Mouse (Mus musculus) forebrain, embryonic 14.5 days (tissue): ENCODE data around the gene Mdm2. TPM values are rescaled to one million over a fixed set of nuclear protein-coding genes. Genes with fewer than 3 reads are reported as not detected.
"Not testable (repeated sequence)": the region's sequence is repeated elsewhere in the genome, so short reads cannot be mapped to it uniquely, and the experiment has no call there.

Experiments used
- ATAC-seq: fragments of 200-750 bp; cut with Nextera tagmentation; 2 replicates; pipeline ENCODE4 v1.8.0; 2017; ENCODE audit warnings: mild to moderate bottlenecking, moderate library complexity
- DNase-seq: peaks from one replicate; pipeline ENCODE4 v3.0.0-alpha.2; 2015; ENCODE audit warnings: low spot score
- H3K27ac ChIP-seq: fragments of 300-500 bp; sonication (generic); 2 replicates; pipeline ENCODE4 v1.5.1; 2014; ENCODE audit warnings: low read depth, mild to moderate bottlenecking, control low read depth, low read length, moderate library complexity
- H3K27me3 ChIP-seq: fragments of 300-500 bp; sonication (generic); replicated peaks from 2 replicates; pipeline ENCODE4 v1.6.1; 2014; ENCODE audit warnings: low read length, control low read depth, mixed read lengths; ENCODE audit not compliant: control insufficient read depth, insufficient read depth
- H3K36me3 ChIP-seq: fragments of 300-500 bp; sonication (generic); 2 replicates; pipeline ENCODE4 v1.6.1; 2014; ENCODE audit warnings: low read length, control low read depth; ENCODE audit not compliant: control insufficient read depth, insufficient read depth
- H3K4me1 ChIP-seq: fragments of 300-500 bp; sonication (generic); 2 replicates; pipeline ENCODE4 v1.6.1; 2014; ENCODE audit warnings: antibody characterized with exemption, low read length, control low read depth; ENCODE audit not compliant: control insufficient read depth, insufficient read depth
- H3K4me2 ChIP-seq: fragments of 300-500 bp; sonication (generic); 2 replicates; pipeline ENCODE4 v1.6.1; 2014; ENCODE audit warnings: mild to moderate bottlenecking, control low read depth, low read length
- H3K4me3 ChIP-seq: fragments of 300-500 bp; sonication (generic); 2 replicates; pipeline ENCODE4 v1.5.1; 2014; ENCODE audit warnings: low read depth, low read length, control low read depth
- H3K9ac ChIP-seq: fragments of 300-500 bp; sonication (generic); 2 replicates; pipeline ENCODE4 v1.6.1; 2014; ENCODE audit warnings: mild to moderate bottlenecking, low read length, control low read depth, moderate library complexity
- H3K9me3 ChIP-seq: fragments of 300-500 bp; sonication (generic); replicated peaks from 2 replicates; pipeline ENCODE4 v1.6.1; 2016; ENCODE audit warnings: low read length, control low read depth, mixed read lengths; ENCODE audit not compliant: control insufficient read depth
- WGBS: fragments of 180-500 bp; shearing (Covaris S2); extraction: QIAGEN DNeasy Blood & Tissue Kit; methylation state at CpG from one replicate; pipeline ENCODE4 v1.1.7; 2014; 5-methylcytosine and 5-hydroxymethylcytosine counted together
- polyA plus RNA-seq: library from polyadenylated mRNA; unstranded; fragments of >200 nt; fragmentation: Nextera tagmentation; extraction: Ambion mirVana; gene quantifications from 2 replicates; pipeline ENCODE4 v1.2.1, GENCODE M21; 2014

The Mdm2 gene
- polyA plus RNA-seq, 1 experiment from 2014 or later, result 33.0 TPM

GRCm38 (mm10) chr10:117737075-117737474, 26.5 kb upstream of the Mdm2 start:
- 83% methylated on average over 4 of the region's 4 CpGs for WGBS
- no peak for DNase-seq
- H3K4me2 ChIP-seq, result no peak overlapping the region
- no peaks in the 10 kb centered on the region for H3K4me1 ChIP-seq
- peaks cover 63% of the 10 kb centered on the region for H3K36me3 ChIP-seq
- no peak for ATAC-seq
- no peak overlapping the region for H3K4me3 ChIP-seq
- H3K27me3 ChIP-seq, result no peaks in the 10 kb centered on the region
- no peak overlapping the region for H3K9ac ChIP-seq
- H3K27ac ChIP-seq, result no peak overlapping the region
- no peaks in the 10 kb centered on the region for H3K9me3 ChIP-seq

GRCm38 (mm10) chr10:117736573-117736972, 26.0 kb upstream of the Mdm2 start:
- Histone ChIP-seq H3K27me3 (no peaks in the 10 kb centered on the region), H3K4me1 (no peaks in the 10 kb centered on the region), H3K4me3 (no peak overlapping the region), H3K36me3 (peaks cover 59% of the 10 kb centered on the region), H3K9me3 (no peaks in the 10 kb centered on the region), H3K9ac (no peak overlapping the region), H3K27ac (no peak overlapping the region), H3K4me2 (no peak overlapping the region)
- ATAC-seq, result no peak
- no peak for DNase-seq
- WGBS, result 92% methylated on average over 5 of the region's 5 CpGs

GRCm38 (mm10) chr10:117735396-117735795, 24.8 kb upstream of the Mdm2 start:
- not testable (repeated sequence) for ATAC-seq, DNase-seq, H3K4me2 ChIP-seq, H3K27ac ChIP-seq, H3K4me1 ChIP-seq, H3K4me3 ChIP-seq, H3K9me3 ChIP-seq, H3K27me3 ChIP-seq, H3K9ac ChIP-seq
- peaks cover 48% of the 10 kb centered on the region for H3K36me3 ChIP-seq
- WGBS, result 93% methylated on average over 11 of the region's 12 CpGs

- not testable (repeated sequence) for DNase-seq, H3K4me2 ChIP-seq, H3K27ac ChIP-seq, H3K4me3 ChIP-seq, H3K27me3 ChIP-seq, H3K9ac ChIP-seq, ATAC-seq, H3K4me1 ChIP-seq, H3K9me3 ChIP-seq
- WGBS, result 86% methylated on average over 9 of the region's 10 CpGs
- peaks cover 37% of the 10 kb centered on the region; the same call in 1 of the 2 replicates for H3K36me3 ChIP-seq
Measured at GRCm38 (mm10) chr10:117734104-117734852, 23.7 kb upstream of the Mdm2 start.

GRCm38 (mm10) chr10:117733626-117734025, 23.1 kb upstream of the Mdm2 start:
- H3K4me3 ChIP-seq, H3K27me3 ChIP-seq, H3K4me2 ChIP-seq, H3K27ac ChIP-seq, H3K9ac ChIP-seq, H3K9me3 ChIP-seq, H3K4me1 ChIP-seq, ATAC-seq, DNase-seq: not testable (repeated sequence)
- H3K36me3 ChIP-seq, result peaks cover 30% of the 10 kb centered on the region; the same call in 1 of the 2 replicates
- WGBS, result 92% methylated on average over 8 of the region's 8 CpGs

GRCm38 (mm10) chr10:117732962-117733592, 22.5 kb upstream of the Mdm2 start:
- Histone ChIP-seq H3K27ac (no peak overlapping the region), H3K9ac (no peak overlapping the region), H3K4me1 (no peaks in the 10 kb centered on the region), H3K36me3 (peaks cover 25% of the 10 kb centered on the region; the same call in 1 of the 2 replicates), H3K27me3 (no peaks in the 10 kb centered on the region), H3K4me3 (no peak overlapping the region), H3K4me2 (no peak overlapping the region), H3K9me3 (no peaks in the 10 kb centered on the region)
- DNase-seq (no peak), ATAC-seq (no peak)
- WGBS, result 85% methylated on average over 14 of the region's 14 CpGs

- Histone ChIP-seq H3K36me3 (peaks cover 18% of the 10 kb centered on the region; the same call in 1 of the 2 replicates), H3K9ac (no peak overlapping the region), H3K4me2 (no peak overlapping the region), H3K27ac (no peak overlapping the region), H3K9me3 (no peaks in the 10 kb centered on the region), H3K27me3 (no peaks in the 10 kb centered on the region), H3K4me1 (no peaks in the 10 kb centered on the region), H3K4me3 (no peak overlapping the region)
- 91% methylated on average over 5 of the region's 5 CpGs for WGBS
- no peak for DNase-seq
- ATAC-seq, result no peak
Measured at GRCm38 (mm10) chr10:117732184-117732583, 21.6 kb upstream of the Mdm2 start.

- Histone ChIP-seq H3K9ac (no peak overlapping the region), H3K4me3 (no peak overlapping the region), H3K27me3 (no peaks in the 10 kb centered on the region), H3K36me3 (peaks cover 11% of the 10 kb centered on the region; the same call in 1 of the 2 replicates), H3K4me2 (no peak overlapping the region), H3K4me1 (no peaks in the 10 kb centered on the region), H3K9me3 (no peaks in the 10 kb centered on the region), H3K27ac (no peak overlapping the region)
- ATAC-seq (no peak), DNase-seq (no peak)
- WGBS, result 67% methylated on average over 14 of the region's 15 CpGs
Measured at GRCm38 (mm10) chr10:117731244-117732101, 20.9 kb upstream of the Mdm2 start.
